Mouse (Mus musculus) 3T3-L1 (cell line): ENCODE data around the gene Gm29427.

Experiments
- DNase-seq: peaks from one replicate; pipeline ENCODE4 v3.0.0-alpha.2; 2015; ENCODE audit warnings: low read depth, low spot score

Gene Gm29427

GRCm38 (mm10) chr1:130732706-130733658 lies 17.4 kb upstream of the Gm29427 start:
- DNase-seq, result no peak

- DNase-seq, result no peak
Observed at GRCm38 (mm10) chr1:130731741-130732337, 16.2 kb upstream of the Gm29427 start, which contains the start of gene AA986860. Gene AA986860, plus strand, starts transcription at chr1:130731976.

- no peak for DNase-seq
Observed at GRCm38 (mm10) chr1:130729153-130729552, 13.6 kb upstream of the Gm29427 start, which contains the start of gene Pfkfb2. Gene Pfkfb2, minus strand, starts transcription at chr1:130729253.

- no peak for DNase-seq
Observed at GRCm38 (mm10) chr1:130728708-130729107, 13.1 kb upstream of the Gm29427 start.

- no peak for DNase-seq
Observed at GRCm38 (mm10) chr1:130728070-130728469, 12.5 kb upstream of the Gm29427 start.

GRCm38 (mm10) chr1:130726396-130726795 lies 10.8 kb upstream of the Gm29427 start:
- no peak for DNase-seq

GRCm38 (mm10) chr1:130724206-130724605 lies 8.6 kb upstream of the Gm29427 start:
- DNase-seq, result no peak

- peak; percentile 87 for DNase-seq
Observed at GRCm38 (mm10) chr1:130717291-130717871, 1.8 kb upstream of the Gm29427 start, which contains the start of gene Yod1. Gene Yod1, plus strand, starts transcription at chr1:130717327.

- peak; percentile 70 for DNase-seq
Observed at GRCm38 (mm10) chr1:130716513-130717290, 1.1 kb upstream of the Gm29427 start.

- no peak for DNase-seq
Observed at GRCm38 (mm10) chr1:130716218-130716512, 566 bp upstream of the Gm29427 start.

- DNase-seq, result peak; percentile 47
Observed at GRCm38 (mm10) chr1:130714046-130714445, 1.6 kb downstream of the Gm29427 start.

- no peak for DNase-seq
Observed at GRCm38 (mm10) chr1:130710283-130711080, 5.1 kb downstream of the Gm29427 start.

- no peak for DNase-seq
Observed at GRCm38 (mm10) chr1:130703613-130704012, 12.0 kb downstream of the Gm29427 start.

GRCm38 (mm10) chr1:130701976-130702375 lies 13.6 kb downstream of the Gm29427 start:
- DNase-seq, result no peak

- no peak for DNase-seq
Observed at GRCm38 (mm10) chr1:130699937-130700633, 15.5 kb downstream of the Gm29427 start.

GRCm38 (mm10) chr1:130698601-130699000 lies 17.0 kb downstream of the Gm29427 start:
- no peak for DNase-seq

- DNase-seq, result no peak
Observed at GRCm38 (mm10) chr1:130683905-130684304, 31.7 kb downstream of the Gm29427 start.

- DNase-seq, result no peak
Observed at GRCm38 (mm10) chr1:130681656-130682413, 33.8 kb downstream of the Gm29427 start.

GRCm38 (mm10) chr1:130681075-130681474 lies 34.5 kb downstream of the Gm29427 start:
- no peak for DNase-seq
